Mouse (Mus musculus) stomach, embryonic 16.5 days (tissue): ENCODE data around the gene Mrpl16. TPM values are rescaled to one million over a fixed set of nuclear protein-coding genes. Genes with fewer than 3 reads are reported as not detected.

Experiments used
- ATAC-seq: fragments of 200-750 bp; cut with Nextera tagmentation; 2 replicates; pipeline ENCODE4 v1.8.0; 2017; ENCODE audit warnings: moderate number of reproducible peaks, moderate TSS enrichment; ENCODE audit not compliant: insufficient read depth, low FRiP score
- H3K27ac ChIP-seq: fragments of 300-500 bp; sonication (generic); 2 replicates; pipeline ENCODE4 v1.5.1; 2014; ENCODE audit warnings: low read length
- H3K27me3 ChIP-seq: fragments of 300-500 bp; sonication (generic); 2 replicates; pipeline ENCODE4 v1.6.1; 2014; ENCODE audit warnings: low read length, control low read depth, mixed read lengths; ENCODE audit not compliant: control insufficient read depth, insufficient read depth
- H3K36me3 ChIP-seq: fragments of 300-500 bp; sonication (generic); 2 replicates; pipeline ENCODE4 v1.6.1; 2014; ENCODE audit warnings: low read length; ENCODE audit not compliant: control insufficient read depth, insufficient read depth
- H3K4me1 ChIP-seq: fragments of 300-500 bp; sonication (generic); 2 replicates; pipeline ENCODE4 v1.6.1; 2014; ENCODE audit warnings: low read length, control low read depth, mixed read lengths; ENCODE audit not compliant: control insufficient read depth, insufficient read depth
- H3K4me2 ChIP-seq: fragments of 300-500 bp; sonication (generic); 2 replicates; pipeline ENCODE4 v1.6.1; 2014; ENCODE audit warnings: low read depth, low read length, mixed read lengths
- H3K4me3 ChIP-seq: fragments of 300-500 bp; sonication (generic); replicated peaks from 2 replicates; pipeline ENCODE4 v1.5.1; 2014; ENCODE audit warnings: mild to moderate bottlenecking, low read length
- H3K9ac ChIP-seq: fragments of 300-500 bp; sonication (generic); 2 replicates; pipeline ENCODE4 v1.6.1; 2014; ENCODE audit warnings: low read length
- H3K9me3 ChIP-seq: fragments of 300-500 bp; sonication (generic); replicated peaks from 2 replicates; pipeline ENCODE4 v1.6.1; 2016; ENCODE audit warnings: low read length, control low read depth; ENCODE audit not compliant: control insufficient read depth
- WGBS: fragments of 180-500 bp; shearing (Covaris S2); extraction: QIAGEN DNeasy Blood & Tissue Kit; methylation state at CpG from one replicate; pipeline ENCODE4 v1.1.7; 2014; 5-methylcytosine and 5-hydroxymethylcytosine counted together
- polyA plus RNA-seq: library from polyadenylated mRNA; unstranded; fragments of >200 nt; fragmentation: Nextera tagmentation; extraction: Ambion mirVana; gene quantifications from 2 replicates; pipeline ENCODE4 v1.2.1, GENCODE M21; 2015

The Mrpl16 gene
- polyA plus RNA-seq, 1 experiment from 2014 or later: 53.0 TPM

- no peaks in the 10 kb centered on the region for H3K27me3 ChIP-seq
- no peak overlapping the region for H3K27ac ChIP-seq
- H3K9ac ChIP-seq: no peak overlapping the region
- no peak overlapping the region for H3K4me2 ChIP-seq
- no peaks in the 10 kb centered on the region for H3K36me3 ChIP-seq
- H3K4me3 ChIP-seq: no peak overlapping the region
- no peak for ATAC-seq
- H3K4me1 ChIP-seq: no peaks in the 10 kb centered on the region; the same call in 1 of the 2 replicates
- no peaks in the 10 kb centered on the region for H3K9me3 ChIP-seq
- 79% methylated on average over 3 of the region's 3 CpGs for WGBS
These were observed 5.1 kb upstream of the Mrpl16 start for GRCm38 (mm10) chr19:11765059-11765458.

- Histone ChIP-seq H3K4me3 (no peak overlapping the region), H3K4me1 (peaks cover 5% of the 10 kb centered on the region), H3K4me2 (no peak overlapping the region), H3K27ac (no peak overlapping the region), H3K27me3 (no peaks in the 10 kb centered on the region), H3K9me3 (no peaks in the 10 kb centered on the region), H3K36me3 (no peaks in the 10 kb centered on the region), H3K9ac (no peak overlapping the region)
- WGBS: 61% methylated on average over 4 of the region's 4 CpGs
- no peak for ATAC-seq
These were observed 3.8 kb upstream of the Mrpl16 start for GRCm38 (mm10) chr19:11766413-11766812.

DNA sequence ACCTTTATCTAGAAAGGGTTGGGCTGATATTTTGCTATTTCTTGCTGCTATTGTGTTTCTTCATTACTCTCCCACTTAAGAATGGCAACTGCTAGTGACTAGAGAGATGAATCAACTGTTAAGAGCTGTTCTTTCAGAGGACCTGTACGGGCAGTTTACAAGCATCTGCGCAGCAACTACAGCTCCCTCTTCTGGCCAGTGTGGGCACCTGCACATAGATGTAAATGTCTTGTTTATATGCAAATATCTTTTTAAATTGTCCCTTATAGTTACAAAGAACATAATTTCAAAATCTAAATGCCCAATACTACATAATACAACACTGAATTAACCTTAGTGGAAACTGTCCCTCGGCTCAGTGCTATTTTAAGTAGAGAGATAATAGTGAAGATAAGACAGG lies 2.0 kb upstream of the Mrpl16 start:
- 13% methylated on average over 3 of the region's 3 CpGs for WGBS
- no peak overlapping the region for H3K27ac ChIP-seq
- no peak for ATAC-seq

DNA sequence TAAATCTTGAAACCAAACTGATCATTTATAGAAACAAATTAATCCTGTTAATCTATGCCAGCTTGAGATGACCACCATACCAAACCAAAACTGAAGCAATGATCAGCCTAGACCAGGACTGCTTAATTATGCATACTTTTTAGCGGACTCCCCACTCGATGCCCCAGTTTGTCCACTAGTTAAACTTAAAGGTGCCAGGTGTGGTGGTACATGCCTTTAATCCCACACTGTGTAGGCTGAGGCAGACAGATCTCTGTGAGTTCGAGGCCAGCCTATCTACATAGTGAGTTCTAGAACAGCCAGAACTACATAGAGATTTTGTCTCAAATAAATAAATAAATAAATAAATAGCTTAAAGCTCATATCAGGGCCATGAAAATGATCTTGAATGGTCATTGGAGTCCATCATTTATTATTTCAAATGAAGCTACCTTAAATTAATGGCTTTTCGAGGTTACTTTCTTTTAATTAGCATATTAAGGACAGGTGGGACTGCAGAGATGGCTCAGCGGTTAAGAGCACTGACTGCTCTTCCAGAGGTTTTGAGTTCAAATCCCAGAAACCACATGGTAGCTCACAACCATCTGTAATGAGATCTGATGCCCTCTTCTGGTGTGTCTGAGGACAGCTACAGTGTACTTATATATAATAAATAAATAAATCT lies 802 bp upstream of the Mrpl16 start:
- 0 out of 2 replicates have a peak, but pooled peaks cover 4% of the 10 kb centered on the region for H3K36me3 ChIP-seq
- no peak overlapping the region for H3K9ac ChIP-seq
- WGBS: 91% methylated on average over 5 of the region's 5 CpGs
- no peak overlapping the region for H3K27ac ChIP-seq
- no peaks in the 10 kb centered on the region for H3K9me3 ChIP-seq
- H3K27me3 ChIP-seq: no peaks in the 10 kb centered on the region
- H3K4me2 ChIP-seq: peak overlapping the region; percentile 73
- peak overlapping the region; percentile 84 for H3K4me3 ChIP-seq
- ATAC-seq: no peak
- H3K4me1 ChIP-seq: peaks cover 5% of the 10 kb centered on the region

More for the DNA sequence above, 2.0 kb upstream of the Mrpl16 start:
- H3K4me3 ChIP-seq: no peak overlapping the region
- no peaks in the 10 kb centered on the region for H3K36me3 ChIP-seq
- H3K4me1 ChIP-seq: peaks cover 5% of the 10 kb centered on the region
- no peaks in the 10 kb centered on the region for H3K9me3 ChIP-seq
- H3K27me3 ChIP-seq: no peaks in the 10 kb centered on the region
- no peak overlapping the region for H3K4me2 ChIP-seq
- no peak overlapping the region for H3K9ac ChIP-seq

DNA sequence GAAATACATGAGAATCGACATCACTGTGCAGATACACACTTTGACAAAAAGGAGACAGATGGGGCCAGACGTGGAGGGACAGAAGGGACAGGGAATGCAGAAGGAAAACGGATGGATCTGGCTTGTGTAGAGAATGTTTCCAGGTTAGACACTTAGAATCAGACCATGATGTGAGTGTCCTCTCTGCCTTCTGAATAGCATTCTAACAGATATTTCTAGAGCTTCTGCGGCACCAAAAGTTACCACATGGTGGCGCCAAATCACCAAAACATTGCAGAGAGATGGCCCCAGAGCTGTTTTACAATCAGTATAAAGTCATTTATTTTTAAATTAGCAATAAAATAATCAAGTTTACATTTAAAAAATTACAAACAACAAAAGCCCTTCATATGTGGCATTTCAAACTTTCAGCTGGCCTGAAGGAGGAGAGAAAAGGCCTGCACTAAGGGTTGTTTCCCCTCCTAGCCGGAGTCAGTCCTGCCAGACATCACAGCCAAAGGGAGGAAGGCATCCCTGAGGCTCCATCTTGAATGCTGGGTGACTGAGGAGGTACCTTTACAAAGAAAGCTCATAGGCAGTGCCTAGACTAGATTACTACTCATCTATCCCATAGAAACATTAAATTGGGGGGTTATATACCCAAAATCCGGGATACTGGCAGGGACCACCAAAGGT lies 7.1 kb downstream of the Mrpl16 start:
- Histone ChIP-seq H3K4me2 (no peak overlapping the region), H3K27ac (no peak overlapping the region), H3K27me3 (no peaks in the 10 kb centered on the region), H3K9me3 (no peaks in the 10 kb centered on the region), H3K9ac (no peak overlapping the region), H3K4me3 (no peak overlapping the region), H3K36me3 (peaks cover 4% of the 10 kb centered on the region; the same call in 1 of the 2 replicates), H3K4me1 (no peaks in the 10 kb centered on the region)
- 57% methylated on average over 7 of the region's 7 CpGs for WGBS
- no peak for ATAC-seq

DNA sequence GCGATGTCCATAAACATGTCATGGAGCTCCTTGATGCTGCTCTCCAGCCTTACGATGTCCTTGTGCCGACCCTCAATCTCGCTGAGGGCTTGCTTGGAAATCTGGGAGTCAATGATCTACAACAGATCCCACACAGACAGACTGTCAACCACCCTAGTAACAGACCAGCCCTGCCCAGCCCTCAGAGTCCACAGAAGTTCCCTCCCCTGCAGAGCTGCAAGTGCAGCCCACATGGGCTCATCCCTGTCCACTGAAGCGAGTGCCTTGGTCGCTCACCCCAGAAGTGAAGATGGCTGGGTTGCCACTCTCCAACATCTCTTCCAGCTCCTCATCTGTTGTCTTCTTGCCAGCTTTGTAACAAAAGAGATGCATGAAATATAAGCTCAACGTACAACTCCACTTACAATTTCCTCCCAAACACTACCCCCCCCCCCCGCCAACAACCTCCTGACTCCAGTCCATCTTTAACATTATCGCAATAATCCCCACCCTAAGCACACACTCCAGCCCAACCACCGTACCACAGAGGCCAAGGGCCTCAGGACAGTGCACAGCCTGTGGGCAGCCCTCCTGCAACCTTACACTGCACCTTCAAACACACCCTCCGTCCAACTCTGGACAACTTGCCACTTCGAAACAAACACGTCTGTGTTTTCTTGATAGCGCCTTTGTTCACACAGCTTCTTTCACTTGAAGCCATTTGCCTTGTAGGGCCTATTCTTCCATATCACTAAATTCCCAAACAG lies 15.4 kb downstream of the Mrpl16 start:
- WGBS: 87% methylated on average over 14 of the region's 14 CpGs
- H3K27me3 ChIP-seq: no peaks in the 10 kb centered on the region
- H3K4me3 ChIP-seq: no peak overlapping the region
- H3K4me2 ChIP-seq: no peak overlapping the region
- H3K27ac ChIP-seq: no peak overlapping the region
- H3K36me3 ChIP-seq: 0 out of 2 replicates have a peak, but pooled peaks cover 3% of the 10 kb centered on the region
- no peak for ATAC-seq
- H3K4me1 ChIP-seq: no peaks in the 10 kb centered on the region
- no peaks in the 10 kb centered on the region for H3K9me3 ChIP-seq
- no peak overlapping the region for H3K9ac ChIP-seq

DNA sequence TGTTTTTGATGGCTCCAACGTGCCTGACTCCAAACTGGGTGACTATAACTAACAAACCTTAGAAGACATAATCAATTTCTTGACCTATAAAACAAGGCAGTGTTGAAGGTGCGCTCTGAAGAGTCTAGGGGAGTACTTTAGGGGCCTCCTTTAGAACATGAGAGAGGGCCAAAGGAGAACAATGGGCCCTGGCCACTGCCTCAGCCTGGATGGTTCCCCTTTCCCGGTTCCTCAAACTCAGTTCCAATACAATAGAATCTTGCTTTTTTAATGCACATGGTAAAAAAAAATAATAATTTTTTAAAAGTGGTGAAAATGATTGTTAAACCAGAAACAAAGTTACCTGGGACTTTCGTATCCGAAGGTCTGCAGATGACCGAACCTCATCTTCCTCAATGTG lies 17.6 kb downstream of the Mrpl16 start:
- Histone ChIP-seq H3K4me1 (no peaks in the 10 kb centered on the region), H3K27ac (no peak overlapping the region), H3K9ac (no peak overlapping the region), H3K4me2 (no peak overlapping the region), H3K36me3 (0 out of 2 replicates have a peak, but pooled peaks cover 3% of the 10 kb centered on the region), H3K9me3 (no peaks in the 10 kb centered on the region), H3K27me3 (no peaks in the 10 kb centered on the region), H3K4me3 (no peak overlapping the region)
- WGBS: 93% methylated on average over 6 of the region's 6 CpGs
- ATAC-seq: no peak

DNA sequence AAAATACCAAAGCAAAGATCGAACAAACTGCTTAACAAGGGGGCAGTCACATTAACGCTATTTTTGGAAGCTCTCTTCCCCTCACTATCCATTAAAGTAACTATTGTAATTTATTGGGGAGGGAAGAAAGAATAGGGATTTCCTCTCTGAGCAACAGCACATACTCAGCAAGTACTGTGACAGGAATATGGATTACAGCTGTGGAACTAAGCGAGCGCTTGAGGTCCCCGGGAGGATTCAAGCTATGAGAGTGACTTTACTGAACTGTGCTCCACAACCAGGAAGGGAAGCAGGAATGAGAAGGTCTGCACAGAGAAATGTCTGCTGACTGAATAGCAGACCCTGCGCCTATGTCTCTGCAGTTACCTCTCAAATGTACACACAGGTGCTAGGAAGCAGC lies 18.7 kb downstream of the Mrpl16 start:
- no peak overlapping the region for H3K4me2 ChIP-seq
- H3K36me3 ChIP-seq: 0 out of 2 replicates have a peak, but pooled peaks cover 3% of the 10 kb centered on the region
- no peak for ATAC-seq
- H3K9ac ChIP-seq: no peak overlapping the region
- no peak overlapping the region for H3K27ac ChIP-seq
- no peaks in the 10 kb centered on the region for H3K9me3 ChIP-seq
- 69% methylated on average over 6 of the region's 6 CpGs for WGBS
- H3K4me3 ChIP-seq: no peak overlapping the region
- H3K27me3 ChIP-seq: no peaks in the 10 kb centered on the region
- no peaks in the 10 kb centered on the region for H3K4me1 ChIP-seq

GRCm38 (mm10) chr19:11791825-11792224 lies 21.6 kb downstream of the Mrpl16 start:
- Histone ChIP-seq H3K27me3 (no peaks in the 10 kb centered on the region), H3K9ac (no peak overlapping the region), H3K4me1 (no peaks in the 10 kb centered on the region), H3K4me2 (no peak overlapping the region), H3K9me3 (no peaks in the 10 kb centered on the region), H3K27ac (no peak overlapping the region), H3K4me3 (no peak overlapping the region), H3K36me3 (no peaks in the 10 kb centered on the region)
- WGBS: 78% methylated on average over 5 of the region's 5 CpGs
- ATAC-seq: no peak
